Mouse (Mus musculus): ENCODE measurements around the gene Gm26566. TPM values are rescaled to one million over a fixed set of nuclear protein-coding genes. Genes with fewer than 3 reads are reported as not detected.
"Not testable (repeated sequence)": the region's sequence is repeated elsewhere in the genome, so short reads cannot be mapped to it uniquely, and the experiment has no call there.

Gene Gm26566
- polyA plus RNA-seq, 1 experiment, result 0.21 TPM

DNA sequence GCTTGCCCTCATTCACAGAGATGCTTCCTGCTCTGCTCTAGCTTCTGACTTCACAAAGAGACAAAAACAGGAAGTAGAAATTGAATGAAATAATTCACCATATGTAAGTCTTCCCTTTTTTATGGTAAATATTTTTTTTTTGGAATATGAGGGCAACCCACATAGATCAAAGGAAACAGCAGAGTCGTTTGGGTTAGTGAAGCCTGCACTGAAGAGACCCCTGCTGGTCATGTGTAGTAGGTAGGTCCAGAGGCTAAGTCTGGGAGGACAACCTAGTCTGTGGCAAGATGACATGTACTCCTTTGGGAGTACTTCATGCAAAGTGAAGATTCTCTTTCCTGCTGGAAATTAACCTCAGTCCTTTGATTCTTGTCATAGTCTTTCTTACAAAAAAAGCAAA is 5.7 kb downstream of the Gm26566 start:
- DNase-seq (ENCODE audit: low read depth, low spot score), result no peak
- WGBS, result 0% methylated on average over 1 of the region's 1 CpGs

DNA sequence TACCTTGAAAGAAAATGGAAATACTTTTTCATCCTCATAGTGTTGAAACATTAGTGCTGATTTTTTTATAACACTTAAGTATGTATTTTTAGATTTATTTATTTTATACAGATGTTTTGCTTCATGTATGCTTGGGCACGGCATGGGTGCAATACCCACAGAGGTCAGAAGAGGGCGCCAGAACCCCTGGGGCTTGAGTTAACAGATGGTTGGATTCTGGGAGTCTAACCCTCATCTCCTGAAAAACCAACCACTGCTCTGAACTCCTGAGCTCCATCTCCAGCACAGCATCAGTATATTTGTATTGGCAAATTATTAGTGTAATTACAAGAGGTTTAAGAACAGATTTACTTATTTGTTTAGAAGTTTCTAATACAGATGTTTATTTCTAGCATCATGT is 16.9 kb downstream of the Gm26566 start:
- WGBS, result 0% methylated on average over 2 of the region's 2 CpGs
- no peak for DNase-seq (ENCODE audit: low read depth, low spot score)

DNA sequence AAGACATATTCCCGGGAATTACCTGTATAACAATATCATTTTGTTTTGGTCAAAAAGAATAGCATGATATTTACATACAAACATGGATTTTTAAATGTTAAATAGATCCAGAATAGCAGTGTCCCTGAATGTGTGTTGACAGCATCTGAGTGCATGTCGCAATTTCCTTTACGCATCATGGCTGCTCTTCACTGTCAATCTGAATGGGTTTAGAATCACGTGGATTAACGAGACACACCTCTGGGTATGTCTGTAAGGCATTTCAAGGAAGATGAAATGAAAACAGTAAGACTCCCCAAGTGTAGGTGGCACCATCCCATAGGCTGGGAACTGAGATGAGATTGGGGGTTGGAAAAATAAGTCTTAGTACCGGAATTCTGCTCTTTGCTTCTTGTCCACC is 17.4 kb downstream of the Gm26566 start:
- WGBS, result 82% methylated on average over 6 of the region's 6 CpGs
- no peak for DNase-seq (ENCODE audit: low read depth, low spot score)

DNA sequence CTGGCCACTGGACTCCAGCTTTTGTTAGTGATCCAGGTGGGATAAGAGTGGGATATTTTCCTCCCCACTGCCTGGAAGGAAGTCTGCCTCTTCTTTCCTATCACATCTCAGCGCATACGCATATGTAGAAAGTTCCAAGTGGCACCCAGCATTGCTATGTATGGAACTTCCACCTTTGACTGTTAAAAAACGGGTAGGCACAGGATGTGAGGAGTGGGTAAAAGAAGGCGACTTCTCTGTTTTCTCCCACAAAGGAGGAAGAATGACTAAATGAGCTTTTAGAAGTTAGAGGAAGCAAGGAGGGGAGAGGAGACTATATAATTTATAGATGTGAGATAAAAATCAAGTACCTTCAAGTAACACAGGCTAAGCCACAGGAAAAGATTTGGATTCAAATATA is 19.8 kb downstream of the Gm26566 start:
- WGBS, result 82% methylated on average over 4 of the region's 4 CpGs
- DNase-seq (ENCODE audit: low read depth, low spot score), result no peak

DNA sequence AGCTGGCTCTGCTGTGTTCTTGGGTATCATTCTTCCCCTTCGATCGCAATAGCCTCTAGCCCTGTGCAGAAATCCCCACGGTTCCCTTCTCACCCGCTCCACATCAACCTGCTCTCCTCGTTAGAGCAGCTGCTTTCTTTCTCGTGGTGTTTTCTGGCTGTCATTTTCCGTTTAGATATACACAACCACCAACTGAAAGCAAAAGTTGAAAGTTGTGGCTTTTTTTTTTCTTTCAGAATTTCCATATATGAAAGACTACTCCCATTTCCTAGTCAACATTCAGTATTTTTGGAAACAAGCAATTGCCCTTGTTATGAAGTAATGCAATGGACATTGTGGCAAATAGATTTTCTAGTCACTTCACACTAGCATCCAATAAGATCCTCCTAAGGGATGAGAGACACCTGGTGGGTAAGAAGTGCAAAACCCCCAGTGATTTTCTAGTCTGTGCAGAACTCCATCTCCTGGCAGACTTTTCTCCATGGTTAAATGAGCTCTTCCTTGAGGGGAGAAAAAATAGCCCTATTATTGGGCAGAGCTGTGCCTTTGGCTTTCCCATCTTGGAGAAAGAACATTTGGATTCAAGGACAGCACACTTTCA is 21.3 kb downstream of the Gm26566 start:
- no peak for DNase-seq (ENCODE audit: low read depth, low spot score)
- 57% methylated on average over 7 of the region's 7 CpGs for WGBS

DNA sequence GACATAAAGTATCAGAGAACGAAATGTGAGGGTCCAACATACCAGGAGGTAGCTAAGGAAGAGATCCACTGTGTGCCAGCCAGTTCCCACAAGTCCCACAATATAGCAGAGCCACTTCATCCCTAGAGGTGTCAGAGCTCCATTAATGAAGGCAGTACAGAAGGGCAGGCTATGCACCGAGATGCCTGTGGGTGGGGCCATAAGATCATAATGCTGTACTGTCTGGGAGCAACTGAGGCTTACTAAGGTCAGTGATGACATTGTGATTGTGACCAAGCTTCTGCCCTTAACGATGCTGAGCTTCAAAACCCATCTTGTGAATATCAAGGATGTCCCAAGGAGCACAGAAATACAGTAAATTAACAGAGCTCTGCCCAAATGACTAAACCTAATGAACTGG is 22.6 kb downstream of the Gm26566 start:
- WGBS, result 66% methylated on average over 3 of the region's 3 CpGs

DNA sequence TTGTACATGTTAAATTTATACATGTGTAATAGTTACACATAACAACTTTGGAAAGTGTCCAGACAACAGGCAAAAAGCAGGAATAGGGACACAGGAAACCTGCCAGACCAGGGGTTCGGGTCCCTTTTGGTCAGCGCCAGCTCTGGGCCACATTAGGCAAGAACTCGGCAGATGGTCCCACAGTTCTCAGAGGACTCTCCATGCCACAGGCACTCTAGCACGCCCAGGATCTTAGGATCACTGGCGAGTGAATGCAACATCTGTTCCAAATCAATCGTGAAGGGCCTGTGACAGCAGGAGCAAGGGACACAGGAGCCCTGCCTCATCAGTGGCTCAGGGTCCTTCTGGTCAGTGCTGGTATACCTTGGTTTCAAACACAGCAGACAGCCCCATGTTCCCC is 28.3 kb downstream of the Gm26566 start:
- 69% methylated on average over 6 of the region's 6 CpGs for WGBS
- DNase-seq (ENCODE audit: low read depth, low spot score), result no peak

More for the DNA sequence above, 22.6 kb downstream of the Gm26566 start:
- no peak for DNase-seq (ENCODE audit: low read depth, low spot score)

DNA sequence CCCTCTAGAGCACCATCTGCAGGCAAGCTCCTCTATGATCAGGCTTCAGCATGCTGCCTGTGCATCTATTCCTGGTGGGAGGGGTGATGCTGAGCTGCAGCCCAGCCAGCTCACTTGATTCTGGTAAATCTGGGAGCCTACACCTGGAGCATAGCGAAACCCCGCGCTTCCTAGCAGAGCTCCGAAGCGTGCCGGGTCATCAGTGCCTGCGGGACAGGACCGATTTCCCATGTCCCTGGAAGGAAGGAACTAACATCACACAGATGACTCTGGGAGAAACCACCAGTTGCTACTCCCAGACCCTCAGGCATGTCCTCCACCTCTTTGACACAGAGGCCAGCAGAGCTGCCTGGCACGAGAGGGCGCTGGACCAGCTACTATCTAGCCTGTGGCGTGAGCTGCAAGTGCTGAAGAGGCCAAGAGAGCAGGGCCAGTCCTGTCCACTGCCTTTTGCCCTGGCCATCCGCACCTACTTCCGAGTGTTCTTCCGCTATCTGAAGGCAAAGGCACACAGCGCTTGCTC is 33.3 kb downstream of the Gm26566 start, which contains the start of gene Gm13271:
Gene Gm13271, plus strand, starts transcription at position 51 of the 523 bp plus-strand sequence.
- not testable (repeated sequence) for DNase-seq (ENCODE audit: low read depth, low spot score)
- 84% methylated on average over 15 of the region's 15 CpGs for WGBS

DNA sequence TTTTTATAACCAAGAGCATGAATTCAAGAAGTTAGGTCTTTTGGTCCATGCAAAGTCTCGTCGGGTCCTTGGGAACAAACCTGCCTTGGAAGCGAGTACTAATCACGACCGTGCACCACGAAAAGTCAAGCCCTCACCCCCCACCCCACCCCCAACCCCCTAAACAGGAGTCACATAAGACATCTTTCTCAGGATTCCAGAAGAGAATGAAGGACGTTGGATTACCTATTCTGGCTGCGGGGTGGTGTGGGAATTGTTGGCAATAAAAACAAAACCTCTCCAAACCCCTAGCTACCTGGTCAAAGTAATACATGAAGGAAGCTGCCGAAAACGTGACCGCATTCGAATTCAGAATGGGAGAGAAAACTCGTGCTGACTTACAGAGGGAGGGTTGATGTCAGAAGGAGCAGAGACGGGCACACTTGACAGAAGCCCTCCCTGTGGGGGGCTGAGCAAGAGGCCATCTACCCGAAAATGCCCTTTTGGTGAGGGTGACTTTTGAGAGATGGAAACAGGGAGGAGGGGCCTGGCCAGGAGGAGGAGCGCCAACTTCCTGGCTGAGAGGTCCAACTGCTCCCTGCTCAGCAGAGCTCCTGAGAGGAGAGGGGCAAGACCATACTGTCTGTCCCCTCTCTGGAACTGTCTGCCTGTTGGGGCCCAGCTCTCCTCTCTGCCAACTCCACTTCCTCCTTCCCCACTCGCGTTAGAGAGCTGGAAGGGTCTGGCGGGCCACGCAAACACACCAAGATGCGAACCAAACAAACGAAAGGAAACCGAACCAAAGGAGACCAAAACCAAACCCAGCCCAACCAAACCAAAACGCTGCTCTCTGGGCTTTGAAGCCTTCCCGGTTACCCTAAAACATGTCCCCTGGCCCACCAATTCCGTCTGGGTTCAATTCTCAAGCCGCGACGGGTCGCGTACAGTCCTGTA is 35.2 kb downstream of the Gm26566 start:
- WGBS, result 8% methylated on average over 29 of the region's 31 CpGs
- DNase-seq (ENCODE audit: low read depth, low spot score), result not testable (repeated sequence)

DNA sequence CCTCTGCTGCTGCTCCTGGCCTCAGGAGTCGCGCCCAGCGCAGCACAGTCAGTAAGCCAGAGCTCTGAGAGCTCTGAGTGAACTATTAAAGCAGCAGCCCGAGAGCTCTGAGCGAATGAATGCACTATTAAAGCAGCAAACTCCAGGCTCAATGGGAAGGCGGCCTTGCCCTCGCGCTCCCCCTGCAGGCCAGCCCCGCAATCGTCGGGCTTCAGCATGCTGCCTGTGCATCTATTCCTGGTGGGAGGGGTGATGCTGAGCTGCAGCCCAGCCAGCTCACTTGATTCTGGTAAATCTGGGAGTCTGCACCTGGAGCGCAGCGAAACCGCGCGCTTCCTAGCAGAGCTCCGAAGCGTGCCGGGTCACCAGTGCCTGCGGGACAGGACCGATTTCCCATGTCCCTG is 36.0 kb downstream of the Gm26566 start:
- under 1% methylated on average over 21 of the region's 21 CpGs for WGBS
- DNase-seq (ENCODE audit: low read depth, low spot score), result peak; percentile 35

DNA sequence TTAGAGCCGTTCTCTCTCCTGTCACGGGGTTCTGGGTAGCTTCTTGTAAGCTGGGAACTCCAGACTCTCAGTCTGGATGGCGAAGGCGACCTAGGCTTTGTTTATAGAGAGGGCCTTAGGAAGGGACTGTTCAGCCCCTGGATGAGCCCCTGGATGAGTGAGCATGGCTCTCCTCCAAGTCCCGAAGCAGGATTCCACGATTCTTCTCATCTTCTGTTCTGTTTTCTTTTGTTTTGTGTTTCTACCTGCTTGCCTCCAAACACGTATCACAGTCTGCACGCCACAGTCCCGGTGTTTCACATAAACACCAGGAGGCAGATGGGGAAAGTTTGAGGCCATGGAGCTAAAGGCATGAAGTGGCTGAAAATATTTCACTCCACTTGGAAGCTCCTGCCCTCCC is 37.1 kb downstream of the Gm26566 start:
- not testable (repeated sequence) for DNase-seq (ENCODE audit: low read depth, low spot score)

DNA sequence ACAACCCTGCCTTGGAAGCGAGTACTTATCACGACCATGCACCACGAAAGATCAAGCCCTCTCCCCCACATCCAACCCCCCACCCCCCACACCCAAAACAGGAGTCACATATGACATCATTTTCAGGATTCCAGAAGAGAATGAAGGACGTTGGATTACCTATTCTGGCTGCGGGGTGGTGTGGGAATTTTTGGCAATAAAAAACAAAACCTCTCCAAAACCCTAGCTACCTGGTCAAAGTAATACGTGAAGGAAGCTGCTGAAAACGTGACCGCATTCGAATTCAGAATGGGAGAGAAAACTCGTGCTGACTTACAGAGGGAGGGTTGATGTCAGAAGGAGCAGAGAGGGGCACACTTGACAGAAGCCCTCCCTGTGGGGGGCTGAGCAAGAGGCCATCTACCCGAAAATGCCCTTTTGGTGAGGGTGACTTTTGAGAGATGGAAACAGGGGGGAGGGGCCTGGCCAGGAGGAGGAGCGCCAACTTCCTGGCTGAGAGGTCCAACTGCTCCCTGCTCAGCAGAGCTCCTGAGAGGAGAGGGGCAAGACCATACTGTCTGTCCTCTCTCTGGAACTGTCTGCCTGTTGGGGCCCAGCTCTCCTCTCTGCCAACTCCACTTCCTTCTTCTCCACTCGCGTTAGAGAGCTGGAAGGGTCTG is 38.1 kb downstream of the Gm26566 start, which contains the start of gene Gm13283:
Gene Gm13283, plus strand, starts transcription at position 510 of the 659 bp plus-strand sequence.
- DNase-seq (ENCODE audit: low read depth, low spot score), result not testable (repeated sequence)

More for the DNA sequence above, 37.1 kb downstream of the Gm26566 start:
- WGBS, result 83% methylated on average over 9 of the region's 9 CpGs

DNA sequence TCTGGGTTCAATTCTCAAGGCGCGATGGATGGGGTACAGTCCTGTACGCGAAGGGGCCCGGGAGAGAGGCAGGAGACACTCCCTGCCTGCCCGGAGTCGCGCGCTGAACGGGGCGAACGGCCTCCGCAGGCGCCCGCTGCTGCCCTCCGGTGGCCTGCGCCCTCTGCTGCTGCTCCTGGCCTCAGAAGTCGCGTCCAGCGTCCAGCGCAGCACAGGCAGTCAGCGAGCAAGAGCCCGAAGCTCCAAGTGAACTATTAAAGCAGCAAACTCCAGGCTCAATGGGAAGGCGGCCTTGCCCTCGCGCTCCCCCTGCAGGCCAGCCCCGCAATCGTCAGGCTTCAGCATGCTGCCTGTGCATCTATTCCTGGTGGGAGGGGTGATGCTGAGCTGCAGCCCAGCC is 38.8 kb downstream of the Gm26566 start:
- DNase-seq (ENCODE audit: low read depth, low spot score), result peak; percentile 51

More for the DNA sequence above, 38.1 kb downstream of the Gm26566 start, which contains the start of gene Gm13283:
- WGBS, result 19% methylated on average over 10 of the region's 14 CpGs

DNA sequence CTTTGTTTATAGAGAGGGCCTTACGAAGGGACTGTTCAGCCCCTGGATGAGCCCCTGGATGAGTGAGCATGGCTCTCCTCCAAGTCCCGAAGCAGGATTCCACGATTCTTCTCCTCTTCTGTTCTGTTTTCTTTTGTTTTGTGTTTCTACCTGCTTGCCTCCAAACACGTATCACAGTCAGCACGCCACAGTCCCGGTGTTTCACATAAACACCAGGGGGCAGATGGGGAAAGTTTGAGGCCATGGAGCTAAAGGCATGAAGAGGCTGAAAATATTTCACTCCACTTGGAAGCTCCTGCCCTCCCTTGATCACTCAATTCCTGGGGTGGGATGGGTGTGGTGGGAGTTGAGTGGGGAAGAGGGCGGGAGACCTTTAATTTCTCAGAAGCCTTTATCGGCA is 40.2 kb downstream of the Gm26566 start:
- 70% methylated on average over 6 of the region's 8 CpGs for WGBS
- DNase-seq (ENCODE audit: low read depth, low spot score), result not testable (repeated sequence)

More for the DNA sequence above, 38.8 kb downstream of the Gm26566 start:
- WGBS, result 0% methylated on average over 24 of the region's 28 CpGs

DNA sequence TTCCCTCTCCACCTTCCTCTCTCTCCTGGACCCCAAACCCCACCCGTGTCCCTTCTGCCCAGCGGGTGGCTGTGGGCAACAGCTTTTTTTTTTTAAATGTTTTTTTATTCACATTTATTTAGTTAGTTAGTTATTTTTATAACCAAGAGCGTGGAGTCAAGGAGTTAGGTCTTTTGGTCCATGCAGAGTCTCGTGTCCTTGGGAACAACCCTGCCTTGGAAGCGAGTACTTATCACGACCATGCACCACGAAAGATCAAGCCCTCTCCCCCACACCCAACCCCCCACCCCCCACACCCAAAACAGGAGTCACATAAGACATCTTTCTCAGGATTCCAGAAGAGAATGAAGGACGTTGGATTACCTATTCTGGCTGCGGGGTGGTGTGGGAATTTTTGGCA is 40.7 kb downstream of the Gm26566 start:
- DNase-seq (ENCODE audit: low read depth, low spot score), result not testable (repeated sequence)
- 49% methylated on average over 9 of the region's 9 CpGs for WGBS

DNA sequence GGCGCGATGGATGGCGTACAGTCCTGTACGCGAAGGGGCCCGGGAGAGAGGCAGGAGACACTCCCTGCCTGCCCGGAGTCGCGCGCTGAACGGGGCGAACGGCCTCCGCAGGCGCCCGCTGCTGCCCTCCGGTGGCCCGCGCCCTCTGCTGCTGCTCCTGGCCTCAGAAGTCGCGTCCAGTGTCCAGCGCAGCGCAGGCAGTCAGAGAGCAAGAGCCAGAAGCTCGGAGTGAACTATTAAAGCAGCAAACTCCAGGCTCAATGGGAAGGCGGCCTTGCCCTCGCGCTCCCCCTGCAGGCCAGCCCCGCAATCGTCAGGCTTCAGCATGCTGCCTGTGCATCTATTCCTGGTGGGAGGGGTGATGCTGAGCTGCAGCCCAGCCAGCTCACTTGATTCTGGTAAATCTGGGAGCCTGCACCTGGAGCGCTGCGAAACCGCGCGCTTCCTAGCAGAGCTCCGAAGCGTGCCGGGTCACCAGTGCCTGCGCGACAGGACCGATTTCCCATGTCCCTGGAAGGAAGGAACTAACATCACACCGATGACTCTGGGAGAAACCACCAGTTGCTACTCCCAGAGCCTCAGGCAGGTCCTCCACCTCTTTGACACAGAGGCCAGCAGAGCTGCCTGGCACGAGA is 41.9 kb downstream of the Gm26566 start:
- WGBS, result 3% methylated on average over 34 of the region's 42 CpGs
- peak; percentile 25 for DNase-seq (ENCODE audit: low read depth, low spot score)
